Mouse (Mus musculus) liver, postnatal 0 days (tissue): ENCODE measurements at regions not wholly inside any gene's neighbourhood (a gene's known extent, or its start where the extent isn't known, plus 50 kb on each side); places are given as distances from the start of the nearest gene placed in this dataset.

Experiments used
- ATAC-seq: fragments of 200-750 bp; cut with Nextera tagmentation; 2 replicates; pipeline ENCODE4 v1.8.0; 2017; ENCODE audit warnings: mild to moderate bottlenecking, moderate library complexity
- DNase-seq: peaks from one replicate; pipeline ENCODE4 v3.0.0-alpha.2; 2016
- H3K27ac ChIP-seq: fragments of 300-500 bp; sonication (generic); 2 replicates; pipeline ENCODE4 v1.5.1; 2014; ENCODE audit warnings: antibody characterized with exemption, moderate library complexity, mild to moderate bottlenecking, low read depth
- H3K27me3 ChIP-seq: fragments of 300-500 bp; sonication (generic); 2 replicates; pipeline ENCODE4 v1.6.1; 2014; ENCODE audit warnings: low read length, control low read depth, mixed read lengths; ENCODE audit not compliant: insufficient read depth
- H3K36me3 ChIP-seq: fragments of 300-500 bp; sonication (generic); replicated peaks from 2 replicates; pipeline ENCODE4 v1.6.1; 2014; ENCODE audit warnings: mild to moderate bottlenecking, control low read depth, low read length, moderate library complexity, mixed read lengths; ENCODE audit not compliant: insufficient read depth
- H3K4me1 ChIP-seq: fragments of 300-500 bp; sonication (generic); 2 replicates; pipeline ENCODE4 v1.6.1; 2014; ENCODE audit warnings: antibody characterized with exemption, mild to moderate bottlenecking, control low read depth; ENCODE audit not compliant: insufficient read depth
- H3K4me2 ChIP-seq: fragments of 300-500 bp; sonication (generic); 2 replicates; pipeline ENCODE4 v1.6.1; 2014; ENCODE audit warnings: low read depth, mild to moderate bottlenecking, low read length, moderate library complexity, mixed read lengths
- H3K4me3 ChIP-seq: fragments of 300-500 bp; sonication (generic); 2 replicates; pipeline ENCODE4 v1.5.1; 2014; ENCODE audit warnings: low read depth, low read length
- H3K9ac ChIP-seq: fragments of 300-500 bp; sonication (generic); replicated peaks from 2 replicates; pipeline ENCODE4 v1.6.1; 2014; ENCODE audit warnings: mild to moderate bottlenecking, moderate library complexity
- H3K9me3 ChIP-seq: fragments of 300-500 bp; sonication (generic); 2 replicates; pipeline ENCODE4 v1.6.1; 2016; ENCODE audit warnings: mild to moderate bottlenecking, control low read depth, low read length, mixed read lengths
- CTCF ChIP-seq: sonication (generic); IDR thresholded peaks from 2 replicates; pipeline ENCODE4 v1.5.1; 2016; ENCODE audit warnings: antibody characterized with exemption, low read depth
- EP300 ChIP-seq: IDR thresholded peaks from 2 replicates; pipeline ENCODE4 v1.6.1; 2016; ENCODE audit warnings: antibody characterized with exemption, low read depth, mild to moderate bottlenecking
- WGBS: fragments of 180-500 bp; shearing (Covaris S2); extraction: QIAGEN DNeasy Blood & Tissue Kit; methylation state at CpG from one replicate; pipeline ENCODE4 v1.1.7; 2014; ENCODE audit not compliant: insufficient replicate concordance; 5-methylcytosine and 5-hydroxymethylcytosine counted together

GRCm38 (mm10) chr12:15160478-15160998 is 656.2 kb downstream of the Trib2 start:
- no peaks in the 10 kb centered on the region for H3K27me3 ChIP-seq
- no peaks in the 10 kb centered on the region for H3K4me1 ChIP-seq
- H3K36me3 ChIP-seq: no peaks in the 10 kb centered on the region
- no peak overlapping the region for H3K4me3 ChIP-seq
- no peak overlapping the region for H3K4me2 ChIP-seq
- DNase-seq (no peak), ATAC-seq (no peak)
- no peak overlapping the region for H3K9ac ChIP-seq
- H3K27ac ChIP-seq: no peak overlapping the region
- WGBS: 78% methylated on average over 2 of the region's 2 CpGs
- no peaks in the 10 kb centered on the region for H3K9me3 ChIP-seq
- no peak for TF ChIP-seq CTCF
- TF ChIP-seq EP300: no peak

DNA sequence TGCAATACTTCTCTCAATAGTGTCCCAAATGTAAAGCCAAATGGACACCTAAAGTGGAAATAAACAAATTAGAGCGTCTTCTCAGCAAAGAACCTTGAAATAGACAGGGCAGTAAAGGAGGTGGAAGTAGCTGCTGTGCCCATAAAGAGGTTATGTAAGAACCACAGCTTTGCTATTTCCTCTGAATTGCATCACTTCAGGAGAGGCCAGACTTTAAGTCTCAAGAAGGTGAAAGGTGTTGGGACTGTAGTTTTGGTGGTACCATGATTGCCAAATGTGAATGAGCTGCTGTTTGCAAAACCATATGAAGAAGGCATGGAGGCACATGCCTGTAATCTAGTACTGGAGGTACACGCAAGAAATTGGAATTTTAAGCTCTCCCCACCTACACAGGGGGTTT is 670.3 kb downstream of the Trib2 start:
- Histone ChIP-seq H3K9ac (no peak overlapping the region), H3K4me3 (no peak overlapping the region), H3K27ac (no peak overlapping the region), H3K4me1 (no peaks in the 10 kb centered on the region), H3K4me2 (no peak overlapping the region), H3K9me3 (no peaks in the 10 kb centered on the region), H3K36me3 (no peaks in the 10 kb centered on the region), H3K27me3 (no peaks in the 10 kb centered on the region)
- no peak for DNase-seq
- no peak for ATAC-seq
- no peak for TF ChIP-seq EP300
- WGBS: 51% methylated on average over 2 of the region's 2 CpGs

- Histone ChIP-seq H3K27me3 (no peaks in the 10 kb centered on the region), H3K9ac (no peak overlapping the region), H3K4me3 (no peak overlapping the region), H3K4me1 (no peaks in the 10 kb centered on the region), H3K9me3 (no peaks in the 10 kb centered on the region), H3K36me3 (no peaks in the 10 kb centered on the region), H3K27ac (no peak overlapping the region), H3K4me2 (no peak overlapping the region)
- ATAC-seq: no peak
- TF ChIP-seq CTCF (no peak), EP300 (no peak)
- WGBS: 66% methylated on average over 5 of the region's 5 CpGs
- no peak for DNase-seq
These were observed 679.7 kb downstream of the Trib2 start for GRCm38 (mm10) chr12:15137039-15137438.

DNA sequence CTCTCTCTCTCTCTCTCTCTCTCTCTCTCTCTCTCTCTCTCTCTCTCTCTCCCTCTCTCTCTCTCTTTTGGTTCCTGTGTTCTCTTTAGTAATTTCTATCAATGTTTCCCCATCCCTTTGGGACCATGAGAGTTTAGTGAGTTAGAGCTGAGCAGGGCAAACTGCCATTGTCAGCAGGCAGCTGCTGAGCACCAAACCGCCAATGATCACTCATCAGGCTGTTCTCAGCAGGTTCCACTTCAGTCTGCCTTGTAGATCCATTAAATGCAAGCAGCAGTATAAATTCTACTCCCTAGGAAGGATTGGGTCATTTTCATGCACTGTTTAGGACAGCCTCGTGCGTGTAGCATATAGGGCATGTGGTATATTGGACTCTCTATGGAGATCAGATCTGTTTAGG is 692.5 kb downstream of the Trib2 start:
- ATAC-seq (no peak), DNase-seq (no peak)
- H3K27me3 ChIP-seq: no peaks in the 10 kb centered on the region
- H3K9ac ChIP-seq: no peak overlapping the region
- H3K4me2 ChIP-seq: no peak overlapping the region
- TF ChIP-seq EP300 (no peak), CTCF (no peak)
- no peaks in the 10 kb centered on the region for H3K4me1 ChIP-seq
- no peaks in the 10 kb centered on the region for H3K9me3 ChIP-seq
- H3K27ac ChIP-seq: no peak overlapping the region
- H3K36me3 ChIP-seq: no peaks in the 10 kb centered on the region
- 60% methylated on average over 3 of the region's 3 CpGs for WGBS
- H3K4me3 ChIP-seq: no peak overlapping the region

GRCm38 (mm10) chr12:15122586-15123212 is 694.0 kb downstream of the Trib2 start:
- Histone ChIP-seq H3K36me3 (no peaks in the 10 kb centered on the region), H3K9ac (no peak overlapping the region), H3K27ac (no peak overlapping the region), H3K9me3 (no peaks in the 10 kb centered on the region), H3K4me2 (no peak overlapping the region), H3K4me1 (no peaks in the 10 kb centered on the region), H3K27me3 (no peaks in the 10 kb centered on the region), H3K4me3 (no peak overlapping the region)
- WGBS: 60% methylated on average over 4 of the region's 4 CpGs
- no peak for TF ChIP-seq EP300
- TF ChIP-seq CTCF: no peak
- DNase-seq (no peak), ATAC-seq (no peak)

- no peaks in the 10 kb centered on the region for H3K4me1 ChIP-seq
- no peak for TF ChIP-seq CTCF
- TF ChIP-seq EP300: no peak
- H3K4me3 ChIP-seq: no peak overlapping the region
- no peak for ATAC-seq
- WGBS: 72% methylated on average over 3 of the region's 3 CpGs
- no peaks in the 10 kb centered on the region for H3K36me3 ChIP-seq
- H3K4me2 ChIP-seq: no peak overlapping the region
- H3K27me3 ChIP-seq: no peaks in the 10 kb centered on the region
- no peak overlapping the region for H3K27ac ChIP-seq
- H3K9me3 ChIP-seq: no peaks in the 10 kb centered on the region
- DNase-seq: no peak
- H3K9ac ChIP-seq: no peak overlapping the region
These were observed 701.2 kb downstream of the Trib2 start for GRCm38 (mm10) chr12:15115556-15115955.
